Mouse (Mus musculus) spleen, embryonic (tissue): Measurements from ENCODE around the gene Rfk.

Source experiments
- CTCF ChIA-PET: fragments of 350-600 bp; sonication (Branson Sonifier 250); formaldehyde crosslinking; loops from one replicate; lab custom pipeline; 2022; lab: Charles Lee

Rfk gene

DNA sequence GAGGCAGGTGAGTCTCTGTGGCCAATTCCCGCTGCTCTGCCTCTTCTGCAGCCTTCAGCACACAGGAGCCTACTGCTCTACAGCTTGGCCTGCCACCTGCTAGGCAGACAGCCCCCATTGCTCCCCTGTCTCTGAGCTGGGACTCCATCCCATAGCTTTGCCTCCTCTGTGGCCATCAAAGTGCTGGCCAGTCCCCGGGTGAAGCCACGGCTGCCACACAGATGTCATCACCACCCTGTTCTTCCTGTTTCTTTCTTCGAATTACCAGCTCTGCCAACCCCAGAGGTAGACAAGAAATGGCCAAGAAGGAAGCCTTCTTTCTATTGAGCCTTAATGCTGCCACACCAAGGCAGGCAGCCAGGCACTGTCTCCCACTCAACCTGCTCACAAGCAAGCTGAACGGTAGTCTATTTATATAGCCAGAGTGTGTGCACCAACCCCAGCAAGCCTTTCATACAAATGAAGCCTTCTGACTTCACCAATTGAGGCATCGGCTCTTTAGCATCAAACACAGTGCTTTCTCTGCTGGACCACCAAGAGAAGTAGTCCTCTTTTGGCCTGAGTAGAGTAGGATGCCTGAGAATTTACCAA lies 10.9 kb upstream of the Rfk start:
- CTCF ChIA-PET: no interaction called here

DNA sequence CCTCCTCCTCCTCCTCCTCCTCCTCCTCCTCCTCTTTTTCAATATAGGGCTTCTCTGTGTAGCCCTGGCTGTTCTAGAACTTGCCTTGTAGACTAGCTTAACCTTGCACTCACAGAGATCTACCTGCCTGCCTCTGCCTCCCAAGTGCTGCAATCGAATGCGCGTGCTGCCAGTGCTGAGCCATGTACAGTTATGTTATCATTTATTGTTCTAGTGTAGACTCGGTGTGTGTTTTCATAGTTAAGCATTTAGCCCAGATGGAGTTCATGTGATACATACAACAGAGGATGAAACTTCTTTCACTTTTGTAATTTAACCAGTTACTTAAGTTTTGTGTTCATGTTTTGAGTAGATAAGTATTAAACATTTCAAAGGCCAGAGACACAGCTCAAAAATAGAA lies 8.8 kb upstream of the Rfk start:
- CTCF ChIA-PET: no interaction called here

DNA sequence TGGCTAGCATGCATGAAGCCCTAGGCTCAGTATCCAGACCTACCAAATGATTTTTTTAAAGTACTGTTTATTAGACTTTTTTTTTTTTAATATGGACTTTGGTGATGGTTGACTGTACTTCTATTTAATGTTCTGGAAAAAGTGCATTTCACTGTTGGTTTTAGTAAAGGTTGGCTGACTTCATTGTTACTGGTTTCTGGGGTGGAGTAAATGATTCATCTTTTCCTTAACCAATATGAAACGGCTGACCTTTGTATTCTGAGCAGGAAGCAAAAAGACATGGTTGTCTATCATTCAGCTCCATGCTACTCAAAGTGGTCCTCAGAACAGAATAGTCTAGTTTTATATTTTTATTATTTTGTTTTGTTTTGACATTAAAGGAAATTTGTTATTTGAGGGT lies 8.4 kb upstream of the Rfk start:
- CTCF ChIA-PET: no interaction called here

DNA sequence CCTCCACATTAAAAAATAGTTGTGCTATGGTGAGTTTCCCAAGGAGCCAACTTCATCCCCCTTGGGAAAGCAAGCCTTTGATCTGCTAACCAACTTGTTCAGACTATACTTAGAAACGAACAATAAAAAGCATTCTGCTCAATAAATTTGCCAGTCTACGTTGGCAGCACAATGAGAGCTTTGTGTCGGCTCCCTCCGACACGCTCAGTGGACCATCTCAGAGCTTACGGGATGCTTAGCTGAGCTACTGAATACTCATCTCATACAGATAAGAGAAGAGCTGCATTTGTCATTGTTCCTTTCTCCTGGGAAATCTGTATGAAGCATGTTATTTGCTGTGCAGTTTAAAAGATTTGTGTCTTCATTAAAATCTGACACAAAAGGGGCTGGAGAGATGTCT lies 7.4 kb upstream of the Rfk start:
- CTCF ChIA-PET: no interaction called here

DNA sequence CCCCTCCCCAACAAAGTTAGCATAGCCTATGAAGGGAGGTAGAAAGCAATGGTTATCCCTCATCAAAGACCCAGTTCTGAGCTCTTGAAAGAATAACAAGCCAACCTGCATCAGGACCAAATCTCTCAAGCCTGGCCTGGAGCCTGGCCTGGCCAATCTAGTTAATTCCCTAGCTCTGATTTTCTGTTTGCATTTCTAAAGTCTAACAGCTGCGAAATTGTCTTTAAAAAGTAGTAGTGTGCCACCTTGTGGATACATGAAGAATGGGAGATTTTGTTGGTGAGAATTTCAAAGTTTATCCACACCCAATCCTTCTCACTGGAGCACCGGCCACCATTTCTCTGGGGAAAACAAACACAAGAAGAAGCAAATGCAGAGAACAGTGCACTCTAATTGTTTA lies 5.4 kb upstream of the Rfk start:
- CTCF ChIA-PET: interaction anchor here (0.6 to 1.1 kb wide), 2 partner anchors 123 to 225 kb away, joined by 3 to 6 read pairs; no protein-coding TSS in a partner anchor

DNA sequence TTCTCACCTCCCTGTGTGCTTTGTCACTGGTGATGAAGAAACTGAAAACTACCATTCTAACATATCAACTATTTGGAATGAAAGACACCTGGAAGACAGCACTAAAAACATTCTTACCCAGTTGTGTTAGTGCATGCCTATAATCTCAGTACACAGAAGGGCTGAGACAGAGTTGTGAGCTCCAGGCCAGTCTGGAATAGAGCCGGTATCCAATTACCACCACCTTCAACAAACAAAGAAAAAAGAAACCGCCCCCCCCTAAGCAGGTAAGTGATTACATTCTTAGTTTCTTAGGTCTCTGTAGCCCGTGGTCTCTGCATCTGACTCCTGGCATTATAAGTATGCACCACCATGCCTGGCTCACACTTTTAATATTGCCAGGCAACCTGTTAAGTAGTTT lies 977 bp upstream of the Rfk start:
- CTCF ChIA-PET: no interaction called here

DNA sequence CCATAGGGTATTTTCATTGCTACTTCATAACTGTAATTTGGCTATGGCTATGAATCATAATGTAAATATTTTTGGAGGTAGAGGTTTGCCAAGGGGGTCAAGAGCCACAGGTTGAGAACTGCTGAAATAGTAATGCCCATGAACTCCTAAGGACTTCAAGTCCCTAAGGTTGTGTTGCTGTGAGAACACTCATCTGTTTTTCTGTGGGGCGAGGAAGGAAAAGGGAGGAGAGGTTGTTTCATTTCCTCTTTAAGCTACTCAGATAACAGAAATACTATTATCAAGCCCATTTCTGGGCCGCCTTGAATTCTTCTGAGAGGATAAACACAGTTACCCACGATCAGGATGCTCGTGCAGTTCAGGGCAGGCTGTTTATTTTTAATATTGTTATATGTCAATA lies 3.0 kb downstream of the Rfk start:
- CTCF ChIA-PET: interaction anchor here (0.6 kb wide), 1 partner anchor 171 kb away, joined by 3 read pairs; no protein-coding TSS in a partner anchor

DNA sequence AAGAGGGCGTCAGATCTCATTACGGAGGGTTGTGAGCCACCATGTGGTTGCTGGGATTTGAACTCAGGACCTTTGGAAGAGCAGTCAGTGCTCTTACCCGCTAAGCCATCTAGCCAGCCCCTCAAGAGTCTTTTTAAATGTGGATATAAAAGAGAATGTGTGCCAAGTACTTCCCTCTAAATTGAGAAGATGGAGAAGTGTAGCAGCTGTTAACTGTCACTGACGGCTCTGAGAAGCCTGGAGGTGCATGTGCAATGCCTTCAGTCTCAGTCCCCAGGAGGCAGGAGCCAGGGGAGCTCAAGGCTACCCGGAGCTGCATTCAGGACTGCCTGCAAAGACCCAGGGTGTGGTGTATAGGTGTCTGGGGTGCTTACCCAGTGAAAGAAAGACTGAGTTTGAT lies 4.1 kb downstream of the Rfk start:
- CTCF ChIA-PET: no interaction called here

DNA sequence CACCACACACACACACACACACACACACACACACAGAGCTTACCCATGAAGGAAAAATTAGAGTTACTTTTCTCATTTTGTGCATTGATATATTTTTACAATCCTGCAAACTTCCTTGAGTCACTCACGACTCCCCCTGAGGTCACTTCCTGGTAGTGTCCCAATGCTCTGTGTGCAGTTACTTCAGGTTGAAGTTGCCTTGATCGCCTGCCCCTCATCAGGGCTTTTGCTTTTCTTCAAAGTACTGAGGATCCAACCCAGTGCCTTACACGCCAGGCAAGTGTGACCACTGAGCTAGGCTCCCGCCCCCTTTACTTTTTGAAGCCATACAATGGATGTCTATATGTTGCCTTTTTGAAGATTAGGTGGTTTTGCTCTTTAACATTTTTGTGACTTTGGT lies 6.1 kb downstream of the Rfk start:
- CTCF ChIA-PET: no interaction called here

DNA sequence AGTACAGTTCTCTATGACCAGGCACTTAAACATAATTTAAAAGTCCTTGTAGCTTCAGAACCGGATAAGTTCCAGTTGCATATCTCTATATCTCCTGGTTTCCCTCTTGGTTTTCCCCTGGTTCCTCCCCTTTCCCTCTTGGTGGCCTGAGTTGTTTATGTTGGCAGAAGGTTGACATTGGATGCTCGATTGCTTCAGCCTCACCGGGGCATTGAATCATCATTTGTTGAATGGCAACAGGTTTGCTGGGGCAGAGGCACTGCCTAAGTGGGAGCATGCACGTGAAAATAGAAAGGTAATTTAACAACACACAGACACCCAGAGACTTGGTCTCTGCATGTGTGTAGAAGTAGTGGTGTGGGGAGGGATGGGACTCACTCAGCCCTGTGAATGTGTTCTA lies 6.7 kb downstream of the Rfk start:
- CTCF ChIA-PET: no interaction called here

DNA sequence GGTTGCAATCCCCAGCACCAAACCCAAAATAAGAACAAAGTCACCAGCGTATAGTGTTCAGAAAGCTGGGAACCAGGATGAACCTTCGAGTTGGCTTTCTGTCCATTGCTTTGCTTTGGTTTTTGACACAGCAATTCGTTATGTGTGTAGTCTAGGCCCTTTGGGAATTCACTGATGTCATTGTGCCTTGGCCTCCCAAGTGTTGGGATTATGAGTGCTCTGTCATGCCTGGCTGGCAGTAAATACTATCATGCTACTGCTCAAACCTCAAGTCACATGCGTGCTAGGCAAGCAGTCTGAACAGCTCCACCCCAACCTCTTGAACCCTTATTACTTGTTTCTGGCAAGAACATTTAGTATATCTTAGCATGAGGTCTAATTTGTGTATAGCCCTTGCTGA lies 9.3 kb downstream of the Rfk start:
- CTCF ChIA-PET: no interaction called here

DNA sequence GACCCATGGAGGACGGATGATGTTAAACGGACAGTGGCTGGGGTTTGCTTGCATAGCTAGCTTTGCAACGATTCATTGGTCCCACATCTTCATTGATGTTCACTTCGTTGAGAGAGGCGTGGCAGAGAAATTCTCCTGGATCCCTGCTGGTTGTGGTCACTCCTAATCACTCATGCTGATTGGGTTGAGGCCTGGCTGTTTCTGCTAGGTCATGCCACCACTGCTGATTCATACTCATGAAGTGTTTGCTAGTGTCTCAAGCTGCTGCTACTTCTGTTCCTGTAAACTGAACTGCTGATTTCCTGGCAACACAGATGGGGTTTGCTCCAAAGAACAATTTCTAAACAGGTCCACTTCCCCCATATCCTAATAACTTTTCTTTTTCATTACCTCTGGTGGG lies 13.0 kb downstream of the Rfk start:
- CTCF ChIA-PET: no interaction called here

DNA sequence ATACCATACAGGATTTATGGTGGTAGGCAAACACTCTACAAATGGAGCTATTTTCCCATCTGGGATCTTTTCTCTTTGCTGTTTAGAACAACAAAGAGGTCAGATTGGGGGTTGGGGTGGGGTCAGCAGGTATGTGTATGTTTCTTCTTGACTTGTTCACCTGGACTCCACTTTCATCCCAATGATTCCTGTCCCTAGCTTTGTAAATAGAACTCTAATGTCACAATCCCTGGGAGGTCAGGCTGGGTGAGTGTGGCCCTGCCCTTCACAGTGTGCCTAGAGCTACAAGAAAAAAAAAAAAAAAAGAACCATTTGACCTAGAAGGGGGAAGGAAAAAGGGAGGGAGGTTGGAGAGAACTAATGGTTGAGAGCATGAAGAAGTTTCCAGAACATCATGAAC lies 14.7 kb downstream of the Rfk start:
- CTCF ChIA-PET: interaction anchor here (0.7 kb wide), 1 partner anchor 109 kb away, joined by 4 read pairs; no protein-coding TSS in a partner anchor

DNA sequence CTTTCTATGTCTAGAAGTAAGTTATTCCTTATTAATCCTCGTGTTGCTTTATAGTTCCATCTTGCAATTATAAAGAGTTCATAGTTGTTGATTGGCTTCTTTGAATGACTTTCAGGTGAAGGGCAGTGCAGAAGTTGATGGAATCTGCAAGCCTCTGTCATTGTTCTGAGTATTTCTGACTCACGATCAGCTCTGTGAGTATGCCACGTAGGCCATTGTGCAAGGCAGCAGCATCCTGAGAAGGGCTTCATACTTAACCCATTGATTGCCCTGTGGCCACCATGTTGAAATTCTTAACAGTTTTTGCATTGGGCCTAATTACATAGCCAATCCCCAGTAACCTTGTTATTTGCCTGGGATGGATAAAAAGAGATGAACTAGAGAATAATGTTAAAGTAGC lies 15.5 kb downstream of the Rfk start:
- CTCF ChIA-PET: interaction anchor here (0.7 kb wide), 1 partner anchor 108 kb away, joined by 4 read pairs; no protein-coding TSS in a partner anchor

DNA sequence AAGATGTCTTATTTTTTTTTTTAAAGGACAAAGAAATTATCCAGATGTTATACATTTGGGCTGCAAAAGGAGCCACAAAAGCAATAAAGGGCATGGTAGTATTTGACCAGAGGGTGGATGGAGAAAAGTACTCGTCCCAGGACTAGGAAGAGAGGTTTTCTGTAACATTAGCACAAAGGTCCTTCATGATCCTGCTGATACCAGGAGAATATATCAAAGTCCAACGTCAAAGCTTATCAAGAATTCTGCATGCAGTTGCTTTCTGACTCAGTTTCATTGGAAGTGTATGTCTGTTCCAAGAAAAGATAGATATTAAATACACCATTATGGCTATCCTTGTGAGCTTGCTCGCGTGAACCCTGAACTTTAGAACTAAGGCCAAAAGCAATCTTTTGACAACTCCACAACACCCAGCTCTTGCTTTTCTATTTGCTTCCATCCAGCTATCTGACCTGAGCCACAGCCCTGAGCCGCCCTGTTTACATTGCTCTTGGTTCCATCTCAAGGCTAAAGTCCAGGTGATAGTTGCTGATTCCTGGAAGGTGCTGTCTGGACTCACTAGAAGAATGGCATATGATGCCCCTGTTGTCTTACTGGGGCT lies 16.7 kb downstream of the Rfk start:
- CTCF ChIA-PET: no interaction called here

DNA sequence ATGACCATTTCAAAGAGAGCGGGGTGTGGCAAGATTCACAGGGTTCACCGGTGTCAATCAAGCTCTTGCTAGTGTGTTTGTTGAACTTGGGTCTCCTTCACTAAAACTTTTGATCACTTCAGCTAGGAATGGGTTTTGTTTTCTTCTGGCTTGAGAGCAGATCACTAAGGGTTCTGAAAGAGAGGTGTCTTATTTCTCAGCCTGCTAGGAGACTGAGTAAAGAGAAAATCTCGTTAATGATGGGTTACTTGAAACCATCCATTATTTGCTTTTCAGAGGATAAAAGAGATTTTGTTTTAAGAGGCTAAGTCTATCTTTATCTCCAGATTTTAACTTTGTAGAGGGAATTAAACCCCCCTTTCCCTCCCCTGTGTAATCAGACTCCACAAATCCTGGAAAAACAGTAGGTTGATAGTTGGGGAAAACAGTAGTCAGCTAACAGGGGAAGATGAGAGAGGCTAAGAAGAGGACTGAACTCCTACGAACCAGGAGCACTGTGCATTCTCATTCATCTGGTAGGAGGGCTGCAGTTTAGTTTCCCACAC lies 19.1 kb downstream of the Rfk start:
- CTCF ChIA-PET: no interaction called here

DNA sequence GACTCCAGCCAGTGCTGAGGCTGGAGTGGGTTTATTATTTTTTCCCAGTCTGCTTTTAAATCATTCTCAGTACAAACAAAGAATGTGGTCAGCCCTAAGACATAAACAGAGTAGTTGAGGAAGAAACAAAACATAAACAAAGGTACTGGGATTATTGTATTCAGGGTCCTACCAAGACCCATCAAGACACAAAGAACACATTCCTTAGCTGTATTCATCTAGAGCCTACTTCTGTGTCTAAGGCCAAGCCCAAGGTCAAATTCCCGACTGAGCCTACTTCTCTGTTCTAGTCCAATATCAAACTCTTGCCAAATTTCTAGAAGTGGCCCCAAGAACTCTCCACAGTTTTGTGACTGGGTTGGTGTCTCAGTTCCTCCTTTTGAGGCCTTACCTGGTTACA lies 24.0 kb downstream of the Rfk start:
- CTCF ChIA-PET: no interaction called here

DNA sequence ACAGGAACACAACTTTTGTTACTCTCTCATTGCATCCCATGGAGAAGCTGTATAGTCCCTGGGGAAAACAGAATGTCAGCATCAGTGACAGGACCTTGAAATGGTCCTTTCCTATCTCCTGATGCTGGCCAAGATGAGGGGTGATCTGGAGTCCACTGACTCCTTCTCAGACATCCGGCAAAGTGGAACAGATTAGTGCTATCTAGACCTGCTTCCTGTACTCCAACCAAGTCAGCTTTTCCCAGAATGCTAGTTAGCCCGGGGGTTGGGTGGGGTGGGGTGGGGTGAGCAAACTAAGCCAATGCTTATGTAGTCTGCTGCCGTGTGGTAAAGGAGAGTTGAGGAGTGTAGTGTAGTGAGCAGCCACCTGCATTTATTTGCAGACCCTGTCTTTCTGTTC lies 29.5 kb downstream of the Rfk start:
- CTCF ChIA-PET: no interaction called here

DNA sequence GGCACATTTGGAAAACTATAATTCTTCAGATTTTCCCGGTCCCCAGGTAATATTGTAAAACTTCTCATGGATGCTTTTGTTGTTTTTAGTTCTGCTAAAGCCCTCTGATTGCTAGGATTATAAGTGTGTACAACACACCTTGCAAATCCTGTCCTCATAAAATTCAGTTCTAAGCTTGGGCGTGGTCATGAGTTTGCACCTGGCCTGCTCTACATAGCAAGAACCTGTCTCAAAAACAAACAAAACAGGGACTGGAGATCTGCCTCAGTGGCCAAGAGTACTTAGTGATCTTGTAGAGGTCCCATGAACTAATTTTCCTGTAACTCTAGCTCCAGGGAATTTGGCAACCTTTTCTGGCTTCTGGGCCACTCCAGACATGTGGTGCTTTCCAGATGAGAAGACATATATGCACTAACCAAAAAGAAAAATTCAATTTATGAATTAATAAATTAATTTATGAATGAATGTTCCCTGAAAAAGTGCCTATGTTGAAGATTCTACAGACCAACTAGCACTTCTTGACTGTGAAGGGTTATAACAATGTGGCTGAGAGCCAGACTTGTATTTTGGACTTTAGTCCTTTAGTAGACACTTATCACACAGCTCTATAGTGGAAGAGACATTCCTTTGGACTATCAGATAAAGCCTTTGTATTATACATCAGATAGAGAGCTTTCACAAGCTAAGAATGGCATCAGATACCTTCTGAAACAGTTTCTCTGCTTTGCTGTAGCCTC lies 34.1 kb downstream of the Rfk start:
- CTCF ChIA-PET: no interaction called here

DNA sequence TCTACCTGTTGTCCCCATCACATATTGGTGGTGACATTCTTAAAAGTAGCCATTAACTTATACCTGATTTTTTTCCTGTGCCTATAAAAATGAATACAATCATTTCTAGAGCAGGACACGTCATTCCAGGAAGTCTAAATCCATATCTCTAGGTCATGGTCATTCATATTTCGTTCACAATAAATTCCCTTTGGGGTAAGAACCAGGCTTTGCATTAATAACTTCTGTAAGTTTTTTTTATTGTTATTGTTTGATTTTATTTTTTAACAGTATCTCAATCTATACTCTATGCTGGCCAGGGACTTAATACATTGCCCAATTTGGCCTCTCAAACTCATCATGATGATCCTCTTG lies 34.7 kb downstream of the Rfk start:
- CTCF ChIA-PET: no interaction called here

DNA sequence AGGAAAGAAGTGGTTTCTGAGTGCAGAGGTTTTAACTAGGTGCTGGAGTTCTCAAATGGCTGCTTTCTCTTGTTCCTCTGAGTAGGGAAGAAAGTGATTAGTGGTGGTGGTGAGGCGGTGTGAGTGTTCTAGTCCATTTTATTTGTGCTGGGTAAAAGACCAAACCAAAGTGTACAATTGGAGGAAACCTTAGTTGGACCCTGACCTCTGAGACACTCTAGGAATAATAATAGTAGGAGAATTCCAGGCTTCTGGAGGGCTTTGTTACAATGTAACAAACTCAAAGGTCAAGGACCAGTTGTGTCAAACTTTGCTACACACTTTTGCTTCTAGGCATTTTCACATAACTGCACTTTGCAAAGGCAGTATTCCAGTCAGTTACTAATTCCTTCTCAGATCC lies 42.8 kb downstream of the Rfk start:
- CTCF ChIA-PET: no interaction called here

DNA sequence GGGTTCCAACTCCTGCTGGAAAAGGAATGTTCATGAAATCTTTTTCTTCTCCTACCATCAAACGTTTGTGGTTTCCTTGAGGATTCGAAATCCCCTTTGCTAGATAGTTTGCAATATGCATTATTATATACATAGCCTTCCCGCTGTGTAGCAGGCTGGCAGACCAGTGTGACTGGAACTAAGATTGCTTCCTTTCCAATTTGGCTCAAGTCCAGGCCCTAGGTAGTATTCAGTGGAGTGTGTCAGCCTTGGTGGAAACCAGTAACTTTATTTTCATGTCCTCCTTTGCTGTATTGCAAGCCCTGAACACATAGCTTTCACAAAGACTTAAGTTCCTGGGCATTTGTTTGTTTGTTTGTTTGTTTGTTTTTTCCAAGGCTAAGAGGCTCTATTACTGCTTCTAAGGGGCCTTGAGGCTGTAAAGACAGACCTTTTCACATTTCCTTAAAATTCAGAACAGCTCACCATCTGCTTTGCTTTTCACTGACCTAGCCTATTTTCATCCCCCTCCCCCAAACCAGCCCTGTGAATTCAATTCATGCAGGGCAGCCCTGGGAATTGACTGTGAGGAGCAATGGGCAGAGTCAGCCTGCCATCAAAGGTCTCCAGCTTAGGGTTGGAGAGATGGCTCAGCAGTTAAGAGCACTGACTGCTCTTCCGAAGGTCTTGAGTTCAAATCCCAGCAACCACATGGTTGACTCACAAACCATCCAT lies 45.8 kb downstream of the Rfk start:
- CTCF ChIA-PET: no interaction called here
